Mouse (Mus musculus) inflammation-experienced regulatory T-cells, adult 16 weeks (primary cell): Measurements from ENCODE around the gene Acsl1. TPM values are rescaled to one million over a fixed set of nuclear protein-coding genes. Genes with fewer than 3 reads are reported as not detected.

Experiments
- polyA plus RNA-seq: library from polyadenylated mRNA; unstranded; fragments of 100-300 nt; shearing (Covaris generic); gene quantifications from one replicate; pipeline ENCODE4 v1.2.1, GENCODE M21; 2017

Acsl1 gene
- 13.2 TPM for polyA plus RNA-seq

GRCm38 (mm10) chr8:46470792-46471781, at the start of gene Acsl1:
Acsl1 (plus strand) TSS chr8:46471037.

GRCm38 (mm10) chr8:46551615-46552440, 81.0 kb downstream of the Acsl1 start, which contains the start of gene Cenpu:
Cenpu (plus strand) TSS chr8:46552028.

Other genes starting within 250 kb of the Acsl1 start
- gene Helt, start 176.4 kb upstream of the Acsl1 start, polyA plus RNA-seq: not detected
- 5.9 TPM for gene Cenpu, start 81.0 kb downstream of the Acsl1 start, polyA plus RNA-seq
- 38.8 TPM for gene Primpol, start 146.2 kb downstream of the Acsl1 start, polyA plus RNA-seq
- 73.5 TPM for gene Casp3, start 146.3 kb downstream of the Acsl1 start, polyA plus RNA-seq